Mouse (Mus musculus) liver, embryonic 18 days (tissue): ENCODE measurements around the gene Alox8. TPM values are rescaled to one million over a fixed set of nuclear protein-coding genes. Genes with fewer than 3 reads are reported as not detected.

ENCODE experiments used
- polyA plus RNA-seq: library from polyadenylated mRNA; depleted of rRNA; stranded (reverse); fragments of >200 nt; gene quantifications from 2 replicates; pipeline ENCODE4 v1.2.3, GENCODE M21; 2012; rRNA removed

Gene Alox8
- polyA plus RNA-seq: 0.01 TPM in 1 of 2 replicates, not detected in the other

DNA sequence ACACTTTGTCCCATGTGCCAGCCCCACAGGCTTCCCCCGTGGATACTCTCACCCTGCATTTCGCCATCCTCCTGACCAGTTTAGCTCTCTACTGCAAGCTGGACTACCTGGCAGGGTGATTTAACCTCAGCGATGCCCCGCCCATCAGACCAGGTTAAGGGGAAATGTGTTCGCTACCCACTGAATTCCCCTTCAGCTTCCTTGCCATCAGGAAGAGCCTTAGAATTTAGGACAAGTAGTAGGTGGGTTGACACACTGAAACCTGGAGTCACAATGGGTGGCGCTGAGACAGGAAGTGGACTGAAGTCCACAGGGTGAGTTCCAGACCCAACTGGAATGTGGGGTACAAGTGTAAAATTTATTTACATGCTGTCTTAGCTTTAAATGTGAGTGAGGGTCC is at the start of gene Alox8:
TSS of gene Alox8 (minus strand) at position 101 of the 400 bp plus-strand sequence.

DNA sequence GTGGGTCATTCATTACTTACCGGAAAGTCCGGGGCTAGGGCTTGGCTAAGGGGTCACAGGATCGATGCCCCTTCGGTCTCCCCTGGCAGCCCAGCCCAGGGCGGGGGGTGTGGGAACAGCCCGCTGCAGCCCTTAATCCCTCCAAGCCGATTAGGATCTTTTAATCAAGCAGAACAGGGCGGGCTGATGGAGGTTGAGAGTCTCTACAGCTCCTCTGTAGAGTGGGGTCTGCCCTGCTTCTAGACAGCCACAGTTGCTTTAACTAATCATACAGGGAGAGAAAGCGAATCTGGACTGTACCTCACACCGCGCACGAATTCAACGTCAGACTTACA is 39.2 kb upstream of the Alox8 start, which contains the start of gene Gucy2e:
TSS of gene Gucy2e (minus strand) at position 111 of the 335 bp plus-strand sequence.

DNA sequence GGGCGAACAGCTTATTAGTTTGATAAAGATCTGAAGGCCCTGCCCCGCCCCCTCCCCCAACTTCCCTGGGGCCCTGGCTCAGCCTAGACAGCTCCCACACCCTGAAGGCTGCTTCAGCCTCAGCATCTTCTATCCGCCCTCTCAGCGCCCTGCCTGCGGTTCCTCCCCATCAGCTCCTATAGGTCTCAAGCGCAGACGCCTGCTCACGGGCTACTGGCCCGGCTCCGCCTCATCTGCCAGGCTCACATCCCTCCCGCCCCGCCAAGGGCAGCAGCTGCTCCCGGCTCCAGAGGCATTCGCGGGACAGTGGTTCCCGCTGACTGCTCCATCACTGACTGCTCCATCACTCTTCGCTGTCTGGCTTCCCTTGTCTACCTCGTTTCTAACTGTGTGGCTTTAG is 40.8 kb downstream of the Alox8 start, which contains the start of gene Alox12b:
TSS of gene Alox12b (plus strand) at position 190 of the 400 bp plus-strand sequence.

Other genes with a start within 250 kb of the Alox8 start
- gene Arhgef15, start 240.4 kb downstream of the Alox8 start, polyA plus RNA-seq: 2.4 and 3.3 TPM in 2 replicates
- gene Slc25a35, start 229.7 kb downstream of the Alox8 start, polyA plus RNA-seq: 0.50 and 0.72 TPM in 2 replicates
- gene Rangrf, start 222.7 kb downstream of the Alox8 start, polyA plus RNA-seq: 9.2 and 10.1 TPM in 2 replicates
- 5.6 and 6.6 TPM in 2 replicates for gene Pfas, start 189.4 kb downstream of the Alox8 start, polyA plus RNA-seq
- 13.8 and 16.8 TPM in 2 replicates for gene Ctc1, start 181.9 kb downstream of the Alox8 start, polyA plus RNA-seq
- gene Aurkb, start 152.2 kb downstream of the Alox8 start, polyA plus RNA-seq: 37.0 and 39.6 TPM in 2 replicates
- 6.1 and 6.7 TPM in 2 replicates for gene Borcs6, start 138.1 kb downstream of the Alox8 start, polyA plus RNA-seq
- gene Tmem107, start 127.0 kb downstream of the Alox8 start, polyA plus RNA-seq: 9.0 and 9.5 TPM in 2 replicates
- gene Vamp2, start 109.4 kb downstream of the Alox8 start, polyA plus RNA-seq: 28.3 and 32.3 TPM in 2 replicates
- gene Per1, start 102.6 kb downstream of the Alox8 start, polyA plus RNA-seq: 6.8 and 9.4 TPM in 2 replicates
- gene Hes7, start 77.4 kb downstream of the Alox8 start, polyA plus RNA-seq: 0.15 and 0.19 TPM in 2 replicates
- gene 9130213A22Rik, start 75.3 kb downstream of the Alox8 start, polyA plus RNA-seq: 0.11 and 0.12 TPM in 2 replicates
- gene Aloxe3, start 71.9 kb downstream of the Alox8 start, polyA plus RNA-seq: 0.10 and 0.26 TPM in 2 replicates
- gene Alox12b, start 40.9 kb downstream of the Alox8 start, polyA plus RNA-seq: not detected in 2 replicates
- gene Gucy2e, start 39.2 kb upstream of the Alox8 start, polyA plus RNA-seq: under 0.01 TPM in 1 of 2 replicates, not detected in the other
- gene Cntrob, start 125.9 kb upstream of the Alox8 start, polyA plus RNA-seq: 5.7 and 6.8 TPM in 2 replicates
- 44.6 and 47.5 TPM in 2 replicates for gene Trappc1, start 126.1 kb upstream of the Alox8 start, polyA plus RNA-seq
- gene Kcnab3, start 128.4 kb upstream of the Alox8 start, polyA plus RNA-seq: 0.18 and 0.22 TPM in 2 replicates
- gene Rnf227, start 142.6 kb upstream of the Alox8 start, polyA plus RNA-seq: 0.41 and 0.54 TPM in 2 replicates
- gene Chd3, start 171.6 kb upstream of the Alox8 start, polyA plus RNA-seq: 33.5 and 44.3 TPM in 2 replicates
- 61.1 and 63.4 TPM in 2 replicates for gene Naa38, start 197.6 kb upstream of the Alox8 start, polyA plus RNA-seq
- gene Cyb5d1, start 197.8 kb upstream of the Alox8 start, polyA plus RNA-seq: 8.2 and 9.5 TPM in 2 replicates
- gene Tmem88, start 200.4 kb upstream of the Alox8 start, polyA plus RNA-seq: 6.4 and 7.4 TPM in 2 replicates
- gene Kdm6b, start 215.8 kb upstream of the Alox8 start, polyA plus RNA-seq: 1.1 and 1.6 TPM in 2 replicates